Mouse (Mus musculus) NIH3T3 (cell line): Measurements from ENCODE around the gene Nrk.
A peak's percentile ranks its signal among the peaks of the same experiment; 100 is the strongest.

Experiments used
- DNase-seq: peaks from one replicate; pipeline ENCODE4 v3.0.0-alpha.2; 2012; ENCODE audit warnings: low read depth

Nrk gene

GRCm38 (mm10) chrX:138914041-138914776 is at the start of gene Nrk:
Gene Nrk (plus strand): TSS chrX:138914430.
- no peak for DNase-seq

- no peak for DNase-seq
Measured at GRCm38 (mm10) chrX:138913366-138913765, 864 bp upstream of the Nrk start.

GRCm38 (mm10) chrX:138914777-138915114 is 516 bp downstream of the Nrk start:
- DNase-seq: no peak

- DNase-seq: no peak
Measured at GRCm38 (mm10) chrX:138919030-138919429, 4.8 kb downstream of the Nrk start.

- no peak for DNase-seq
Measured at GRCm38 (mm10) chrX:138943905-138944304, 29.7 kb downstream of the Nrk start.

- DNase-seq: peak; percentile 4
Measured at GRCm38 (mm10) chrX:138960713-138961112, 46.5 kb downstream of the Nrk start.

- DNase-seq: peak; percentile 15
Measured at GRCm38 (mm10) chrX:138978501-138978900, 64.3 kb downstream of the Nrk start.

GRCm38 (mm10) chrX:138979249-138979648 is 65.0 kb downstream of the Nrk start:
- no peak for DNase-seq

- DNase-seq: no peak
Measured at GRCm38 (mm10) chrX:139014524-139014923, 100.3 kb downstream of the Nrk start.

- DNase-seq: peak; percentile 60
Measured at GRCm38 (mm10) chrX:139016540-139016939, 102.3 kb downstream of the Nrk start.

- peak; percentile 57 for DNase-seq
Measured at GRCm38 (mm10) chrX:139026532-139027097, 112.4 kb downstream of the Nrk start.

- peak; percentile 77 for DNase-seq
Measured at GRCm38 (mm10) chrX:139027296-139027695, 113.1 kb downstream of the Nrk start.

- DNase-seq: peak; percentile 46
Measured at GRCm38 (mm10) chrX:139027909-139028308, 113.7 kb downstream of the Nrk start.

GRCm38 (mm10) chrX:139037666-139038065 is 123.4 kb downstream of the Nrk start:
- DNase-seq: no peak

GRCm38 (mm10) chrX:139039314-139039713 is 125.1 kb downstream of the Nrk start:
- no peak for DNase-seq

GRCm38 (mm10) chrX:139041148-139041547 is 126.9 kb downstream of the Nrk start:
- no peak for DNase-seq

- peak; percentile 88 for DNase-seq
Measured at GRCm38 (mm10) chrX:139051976-139052375, 137.7 kb downstream of the Nrk start.

- DNase-seq: peak; percentile 12
Measured at GRCm38 (mm10) chrX:139053149-139053548, 138.9 kb downstream of the Nrk start.
